Mouse (Mus musculus): ENCODE data around the gene Usp9x.

DNA sequence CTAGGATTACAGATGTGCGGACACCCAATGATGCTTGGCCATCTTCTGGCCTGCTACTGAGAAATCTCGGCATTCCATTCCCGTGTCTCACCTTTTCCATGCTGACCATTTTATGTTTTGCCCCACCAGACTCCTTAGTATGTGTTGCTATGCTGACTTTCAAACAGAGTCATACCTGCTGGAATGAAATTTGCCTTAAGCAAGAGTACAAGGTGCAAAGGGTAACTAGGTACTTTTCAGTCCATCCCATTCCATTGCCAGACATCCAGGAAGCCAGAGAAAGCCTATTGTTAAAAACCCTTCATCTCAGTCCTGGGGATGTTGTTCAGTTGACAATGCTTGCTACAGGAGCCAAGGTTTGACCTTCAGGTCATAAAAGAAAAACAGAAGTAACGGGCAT lies 43.1 kb upstream of the Usp9x start:
- no peak for TF ChIP-seq CTCF (IDR thresholded peaks at IDR 0.05; ENCODE audit: borderline replicate concordance, insufficient read depth, low read length)
- no peak for TF ChIP-seq POLR2A (IDR thresholded peaks at IDR 0.05; ENCODE audit: low read depth, low read length)
